Mouse (Mus musculus) ES-CJ7 (cell line): ENCODE data around the gene Cacng3.
A peak's percentile ranks its signal among the peaks of the same experiment; 100 is the strongest.

Experiments
- DNase-seq: peaks from one replicate; pipeline ENCODE4 v3.0.0; 2011; ENCODE audit warnings: low read depth, low spot score

Cacng3 gene

DNA sequence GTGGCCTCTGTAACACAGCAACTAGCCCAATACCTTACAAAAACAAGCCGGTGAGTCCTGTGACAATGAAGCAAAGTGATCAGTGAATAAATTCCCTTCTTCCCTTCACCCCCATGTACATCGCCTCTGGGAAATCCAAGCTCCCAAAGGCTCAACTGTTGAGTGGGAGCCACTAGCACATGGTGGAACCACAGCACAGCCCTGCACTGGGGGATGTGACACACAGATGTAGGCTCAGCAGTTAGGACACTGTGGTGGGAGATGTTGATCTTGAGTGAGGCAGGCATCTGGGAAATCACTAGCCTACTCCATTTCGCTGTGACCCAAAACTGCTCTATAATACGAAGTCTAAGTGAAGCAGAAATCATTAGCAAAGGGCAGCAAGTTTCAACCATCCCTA is 48.2 kb downstream of the Cacng3 start:
- no peak for DNase-seq

DNA sequence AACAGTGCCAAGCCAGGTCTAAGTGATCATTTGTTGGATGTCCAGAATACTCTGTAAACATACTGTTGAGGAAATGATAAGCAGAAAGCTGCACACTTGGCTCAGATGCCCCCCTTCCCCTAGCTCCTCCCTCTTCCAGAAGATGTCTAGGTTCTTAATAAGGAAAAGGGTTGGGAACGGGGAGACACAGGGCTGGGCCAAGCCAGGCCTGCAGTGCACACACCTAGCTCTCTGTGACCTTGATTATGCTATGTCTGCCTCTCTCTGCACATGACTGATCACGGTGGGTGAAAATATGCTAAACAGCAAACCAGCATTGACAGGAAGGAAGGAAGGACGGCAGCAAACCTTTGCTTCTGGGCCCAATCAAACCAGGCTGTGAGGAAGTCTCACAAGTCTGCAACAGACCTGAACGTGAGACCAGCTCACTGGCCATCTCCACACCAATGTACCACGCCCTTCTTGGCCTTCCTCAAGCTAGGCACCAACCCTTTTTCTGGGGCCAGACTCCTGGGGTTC is 53.1 kb downstream of the Cacng3 start:
- DNase-seq = no peak

DNA sequence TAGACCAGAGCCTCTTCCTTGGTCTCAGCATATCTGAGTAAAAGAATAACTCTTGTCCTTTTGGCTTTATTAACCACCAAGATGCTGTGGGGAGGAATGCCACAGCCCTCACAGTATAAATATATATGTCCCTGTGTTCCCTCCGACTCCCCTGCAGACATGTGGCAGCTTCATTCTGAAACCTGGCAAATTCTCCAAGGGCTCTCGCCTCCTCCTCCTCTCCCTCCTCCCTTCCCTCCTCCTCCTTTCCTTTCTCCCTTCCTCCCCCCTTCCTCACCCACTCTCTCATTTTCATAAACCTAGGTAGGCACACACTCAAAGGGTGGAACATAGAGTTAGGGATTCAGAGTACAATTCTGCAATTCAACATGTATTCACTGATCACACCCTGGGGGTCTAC is 56.1 kb downstream of the Cacng3 start:
- DNase-seq = no peak

DNA sequence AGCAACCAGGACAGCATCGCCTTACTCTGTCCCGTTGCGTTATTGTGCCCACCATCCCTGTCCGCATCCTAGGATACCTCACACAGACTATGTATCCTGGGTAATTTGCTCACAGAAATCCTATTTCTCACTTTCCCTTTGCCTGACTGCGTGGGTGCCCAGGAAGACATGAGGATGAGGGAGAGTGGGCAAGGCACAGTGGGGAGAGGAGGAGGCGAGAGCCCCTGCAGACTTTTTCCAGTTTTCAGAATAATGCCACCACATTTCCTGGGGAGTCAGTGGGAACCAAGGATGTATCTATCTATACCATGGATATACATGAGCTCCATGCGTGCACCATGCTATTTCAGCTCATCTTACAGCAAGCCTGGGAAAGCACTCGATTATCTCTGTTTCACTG is 57.9 kb downstream of the Cacng3 start:
- no peak for DNase-seq

DNA sequence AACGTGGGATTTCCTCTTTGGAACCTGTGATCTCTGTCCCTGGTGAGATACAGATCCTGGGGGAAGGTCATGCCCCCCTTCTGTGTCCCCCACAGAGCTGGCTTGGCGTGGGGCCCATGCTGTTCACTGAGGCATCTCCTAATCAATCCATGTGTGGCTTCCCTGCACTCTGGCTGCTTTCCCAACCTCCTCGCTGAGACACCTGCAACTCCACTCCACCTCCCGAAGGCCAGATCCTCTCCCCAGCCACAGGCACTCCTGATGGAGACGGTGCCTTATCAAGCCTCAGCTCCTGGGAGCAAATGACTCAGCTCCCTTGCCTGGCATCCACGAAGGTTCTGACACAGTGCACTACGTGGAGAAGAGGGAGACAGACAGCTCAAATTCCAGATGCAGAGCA is 58.6 kb downstream of the Cacng3 start:
- DNase-seq = no peak

DNA sequence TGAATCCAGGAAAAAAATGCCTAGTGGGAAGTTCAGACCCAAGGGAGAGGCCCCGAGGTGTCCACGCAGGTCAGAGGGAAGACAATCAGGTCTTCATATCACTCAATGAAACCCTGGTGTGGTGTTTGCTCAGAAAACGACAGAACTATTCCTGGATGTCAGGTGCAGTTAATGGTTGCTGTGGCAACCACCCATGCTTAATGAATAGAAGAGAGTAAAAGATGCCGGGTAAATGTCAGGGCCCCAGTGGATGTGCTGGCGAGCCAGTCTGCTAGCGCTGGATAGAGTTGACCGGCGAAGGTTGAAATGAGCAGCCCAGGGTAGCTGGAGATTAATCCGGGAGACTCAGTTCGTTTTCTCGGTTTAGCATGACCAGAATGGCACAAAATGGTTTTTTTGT is 65.0 kb downstream of the Cacng3 start:
- DNase-seq = no peak

GRCm38 (mm10) chr7:122738541-122738940 is 68.2 kb downstream of the Cacng3 start:
- DNase-seq = no peak

DNA sequence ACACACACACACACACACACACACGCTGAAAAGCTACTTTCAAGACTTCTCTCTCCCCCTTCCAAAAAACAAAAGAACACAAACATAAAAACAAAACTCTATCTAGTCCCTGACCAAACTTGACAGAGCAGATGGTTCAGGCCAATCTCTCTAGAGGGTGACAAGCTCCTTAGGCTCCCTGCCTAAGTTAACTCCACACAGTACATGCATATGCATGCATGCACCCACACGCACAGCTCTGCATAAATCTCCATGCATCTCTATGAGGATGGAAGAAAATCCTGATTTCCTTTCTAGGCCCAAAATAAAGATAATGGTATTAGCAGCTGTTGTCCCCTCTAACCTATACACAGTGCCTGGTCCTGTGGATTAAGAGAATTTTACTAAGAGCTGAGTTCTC is 70.4 kb downstream of the Cacng3 start:
- DNase-seq = no peak

- no peak for DNase-seq
Observed at GRCm38 (mm10) chr7:122755920-122756603, 85.8 kb downstream of the Cacng3 start.

GRCm38 (mm10) chr7:122758645-122759044 is 88.4 kb downstream of the Cacng3 start:
- DNase-seq = no peak

- no peak for DNase-seq
Observed at GRCm38 (mm10) chr7:122764506-122764905, 94.2 kb downstream of the Cacng3 start.

DNA sequence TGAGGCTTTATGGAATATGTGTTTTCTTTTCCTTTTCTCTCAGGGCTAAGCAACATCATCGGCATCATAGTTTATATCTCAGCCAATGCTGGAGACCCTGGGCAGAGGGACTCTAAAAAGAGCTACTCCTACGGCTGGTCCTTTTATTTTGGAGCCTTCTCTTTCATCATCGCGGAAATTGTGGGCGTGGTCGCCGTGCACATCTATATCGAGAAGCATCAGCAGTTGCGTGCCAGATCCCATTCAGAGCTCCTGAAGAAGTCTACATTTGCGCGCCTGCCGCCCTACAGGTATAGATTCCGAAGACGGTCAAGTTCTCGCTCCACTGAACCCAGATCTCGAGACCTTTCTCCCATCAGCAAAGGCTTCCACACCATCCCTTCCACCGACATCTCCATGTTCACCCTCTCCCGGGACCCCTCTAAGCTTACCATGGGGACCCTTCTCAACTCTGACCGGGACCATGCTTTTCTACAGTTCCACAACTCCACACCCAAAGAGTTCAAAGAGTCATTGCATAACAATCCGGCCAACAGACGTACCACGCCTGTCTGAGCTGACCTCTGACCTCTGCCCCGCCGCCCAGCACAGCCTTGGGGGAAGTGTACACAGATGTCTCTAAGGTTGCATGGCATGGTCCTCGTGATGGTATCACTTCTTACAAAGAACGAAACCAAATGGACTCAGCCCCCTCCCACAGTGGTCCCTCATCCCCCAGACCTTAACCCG is 98.2 kb downstream of the Cacng3 start:
- peak; percentile 68 for DNase-seq

GRCm38 (mm10) chr7:122779601-122780000 is 109.3 kb downstream of the Cacng3 start:
- peak; percentile 14 for DNase-seq

DNA sequence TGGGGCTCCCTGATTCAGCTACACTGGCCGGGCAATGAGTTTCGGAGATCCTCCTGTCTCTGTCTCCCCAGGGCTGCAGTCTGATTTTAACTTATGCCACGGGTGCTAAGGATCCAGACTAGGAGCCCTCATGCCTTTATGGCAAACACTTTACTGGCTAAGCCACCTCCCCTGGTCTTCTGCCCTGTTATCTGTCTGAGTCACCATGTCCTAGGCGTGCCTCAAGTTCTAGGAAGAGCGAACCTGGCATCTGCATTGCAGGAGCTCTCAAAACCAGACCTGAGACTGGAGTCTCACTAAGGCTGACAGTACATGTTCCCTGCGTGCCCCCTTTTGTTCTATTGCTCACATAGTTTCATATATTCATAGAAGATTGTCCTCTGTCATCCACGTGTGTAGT is 119.6 kb downstream of the Cacng3 start:
- DNase-seq = no peak

DNA sequence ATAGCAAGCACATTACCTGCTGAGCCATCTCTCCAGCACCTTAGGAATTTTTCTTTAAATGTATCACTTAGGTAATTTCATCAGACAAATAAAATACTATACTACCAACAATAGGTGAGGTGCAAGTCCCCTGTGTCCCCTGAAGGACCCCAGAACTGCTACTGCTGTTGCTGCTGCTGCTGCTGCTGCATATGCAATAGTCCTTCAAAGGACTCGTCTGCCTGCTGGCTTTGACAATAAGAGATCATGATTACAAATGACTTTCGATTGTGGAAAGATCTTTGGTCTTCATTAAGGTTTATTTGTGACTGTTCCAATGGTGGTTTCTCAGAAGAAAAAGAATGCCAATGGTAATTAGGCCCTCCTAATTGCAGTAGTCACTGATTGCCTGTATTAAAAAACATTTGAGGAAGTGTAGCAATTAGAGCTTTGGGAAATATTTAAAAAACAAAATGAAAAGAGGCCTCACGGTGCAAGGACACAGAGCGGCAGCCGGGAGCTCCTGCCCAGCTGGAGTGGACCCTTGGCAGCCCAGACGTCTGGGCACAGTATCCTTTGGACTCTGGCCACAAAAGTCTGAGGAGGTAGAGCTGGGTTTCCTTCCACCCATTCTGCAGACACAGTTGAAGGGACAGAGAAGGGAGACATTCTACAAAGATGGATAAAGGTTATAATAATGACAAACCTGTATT is 123.5 kb downstream of the Cacng3 start:
- no peak for DNase-seq

- no peak for DNase-seq
Observed at GRCm38 (mm10) chr7:122795140-122795539, 124.8 kb downstream of the Cacng3 start.

- no peak for DNase-seq
Observed at GRCm38 (mm10) chr7:122800821-122801220, 130.5 kb downstream of the Cacng3 start.

DNA sequence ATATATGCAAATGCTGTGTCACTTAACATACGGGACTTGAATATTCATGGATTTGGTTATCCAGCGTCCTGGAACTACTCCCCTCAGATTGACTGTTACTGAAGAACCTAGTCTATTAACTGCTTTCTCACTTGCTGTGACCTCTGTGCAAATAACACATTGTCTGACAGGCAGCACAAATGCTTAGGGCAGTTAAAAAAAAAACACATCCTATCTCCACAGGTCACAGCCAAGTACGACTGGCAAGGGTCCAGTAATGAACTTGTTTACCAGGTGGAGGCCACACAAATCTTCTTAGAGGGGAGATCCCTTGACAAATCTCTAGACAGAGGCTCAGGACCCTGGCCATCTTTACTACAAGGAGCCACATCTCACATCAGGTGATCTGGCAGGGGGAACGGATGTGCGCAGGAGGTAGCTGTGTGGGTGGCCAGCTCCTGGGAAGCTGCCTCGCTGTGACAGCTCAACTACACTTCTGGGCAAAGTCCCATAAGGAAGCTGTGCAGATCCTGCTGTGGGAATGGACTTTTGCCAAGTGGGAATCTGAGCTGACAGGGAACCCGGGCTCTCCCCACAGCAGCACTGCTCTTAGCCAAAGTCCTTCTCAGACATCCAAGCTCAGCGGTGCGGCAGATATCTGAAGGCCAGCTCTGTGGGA is 133.7 kb downstream of the Cacng3 start:
- DNase-seq = no peak

- DNase-seq = no peak
Observed at GRCm38 (mm10) chr7:122806531-122806930, 136.2 kb downstream of the Cacng3 start.

DNA sequence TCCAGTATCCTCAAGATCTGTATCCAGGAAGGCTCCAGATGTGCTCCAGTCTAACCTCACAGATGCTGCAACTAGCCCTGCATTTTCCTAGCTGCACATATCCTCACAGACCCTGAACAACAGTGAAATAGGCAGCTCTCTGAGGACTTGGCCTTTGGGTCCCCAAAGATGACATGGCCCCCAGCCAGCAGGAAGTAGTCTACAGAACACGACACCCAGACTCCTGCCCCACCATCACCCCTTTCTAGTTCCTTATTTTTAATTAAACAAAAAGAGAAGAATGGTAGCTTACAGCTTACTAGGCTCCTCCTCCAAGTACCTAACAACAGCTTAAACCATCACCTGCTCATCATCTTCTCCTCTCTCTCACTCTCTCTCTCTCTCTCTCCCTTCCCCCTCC is 143.4 kb downstream of the Cacng3 start:
- no peak for DNase-seq

DNA sequence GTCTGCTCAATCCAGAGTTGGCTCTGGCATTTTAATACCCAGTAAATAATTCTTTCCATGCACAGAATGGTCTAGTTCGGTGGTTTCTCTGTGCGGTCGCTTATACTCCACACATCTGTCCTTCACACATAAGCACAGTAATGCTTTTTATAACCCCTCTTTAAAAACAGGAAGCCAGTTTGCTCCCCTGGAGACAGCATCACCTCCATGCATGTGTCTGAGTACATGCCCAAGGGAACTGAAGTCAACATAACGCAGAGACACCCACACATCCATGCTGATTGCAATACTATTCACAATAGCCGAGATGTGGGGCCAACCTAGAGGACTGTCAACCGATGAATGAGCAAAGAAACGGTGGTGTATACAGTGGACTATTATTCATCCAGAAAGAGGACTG is 147.3 kb downstream of the Cacng3 start:
- no peak for DNase-seq
